Mouse (Mus musculus) CH12.LX (cell line): ENCODE results near the gene Eif2s3x. TPM values are rescaled to one million over a fixed set of nuclear protein-coding genes. Genes with fewer than 3 reads are reported as not detected.

ENCODE experiments used
- DNase-seq: peaks from one replicate; pipeline ENCODE4 v3.0.0-alpha.2; 2013; ENCODE audit errors: extremely low read depth
- H3K27ac ChIP-seq: 2 replicates; pipeline ENCODE4 v1.5.1; 2012; ENCODE audit warnings: low read depth, mild to moderate bottlenecking, control low read depth, moderate library complexity; ENCODE audit not compliant: insufficient read depth
- H3K27me3 ChIP-seq: replicated peaks from 2 replicates; pipeline ENCODE3; 2012; ENCODE audit warnings: inconsistent platforms
- H3K36me3 ChIP-seq, 2 experiments: replicated peaks in 1 of 2; 2 replicates each; pipeline versions ENCODE3 to v1.6.1; 2012; ENCODE audit warnings: inconsistent platforms in 1 of 2, low read length in 1 of 2, mild to moderate bottlenecking in 1 of 2, mixed read lengths in 1 of 2, moderate library complexity in 1 of 2; ENCODE audit not compliant: control insufficient read depth in 1 of 2, insufficient read depth in 1 of 2
- H3K4me1 ChIP-seq, 2 experiments: 2 replicates each; pipeline ENCODE4 v1.6.1; 2012; ENCODE audit warnings: inconsistent platforms in 1 of 2, moderate library complexity in 1 of 2; ENCODE audit not compliant: insufficient read depth in 2 of 2, control insufficient read depth in 1 of 2
- H3K4me2 ChIP-seq: 2 replicates; pipeline ENCODE4 v1.6.1; 2012; ENCODE audit warnings: low read depth, mild to moderate bottlenecking, control low read depth; ENCODE audit not compliant: poor library complexity, insufficient read depth, severe bottlenecking
- H3K4me3 ChIP-seq, 3 experiments: fragments of 150-350 bp in 1 of 3; sonication (generic) in 1 of 3; replicated peaks in 1 of 3; 2 replicates each; pipeline versions ENCODE3 to v1.5.1; 2011 to 2012; ENCODE audit warnings: low read depth in 2 of 3, low read length in 2 of 3, mild to moderate bottlenecking in 2 of 3, moderate library complexity in 2 of 3, control low read depth in 1 of 3, improper control_type of control experiment in 1 of 3, inconsistent platforms in 1 of 3, mixed read lengths in 1 of 3; ENCODE audit not compliant: poor library complexity in 1 of 3
- H3K79me2 ChIP-seq: replicated peaks from 2 replicates; pipeline ENCODE4 v1.6.1; 2012; ENCODE audit warnings: mild to moderate bottlenecking, moderate library complexity; ENCODE audit not compliant: control insufficient read depth, poor library complexity, insufficient read depth, severe bottlenecking; ENCODE audit errors: extremely low read depth
- H3K9ac ChIP-seq: 2 replicates; pipeline ENCODE4 v1.6.1; 2012; ENCODE audit warnings: low read depth, mild to moderate bottlenecking, control low read depth, moderate library complexity; ENCODE audit not compliant: insufficient read depth
- H3K9me3 ChIP-seq: replicated peaks from 2 replicates; pipeline ENCODE3; 2012; ENCODE audit warnings: low read length, inconsistent platforms, mixed read lengths
- BHLHE40 ChIP-seq: IDR thresholded peaks from 2 replicates; pipeline ENCODE4 v1.6.1; 2011; ENCODE audit warnings: mild to moderate bottlenecking, low read depth, low read length, improper control_type of control experiment
- CHD1 ChIP-seq: IDR thresholded peaks from 2 replicates; pipeline ENCODE4 v1.6.1; 2012; ENCODE audit warnings: low read depth, low read length, improper control_type of control experiment, inconsistent platforms
- CHD2 ChIP-seq: IDR thresholded peaks from 2 replicates; pipeline ENCODE4 v1.6.1; 2011; ENCODE audit warnings: low read length, improper control_type of control experiment
- CTCF ChIP-seq, 2 experiments: IDR thresholded peaks in 1 of 2; conservative IDR thresholded peaks in 1 of 2; 2 replicates each; pipeline ENCODE4 v1.5.1; 2011 to 2012; ENCODE audit warnings: low read depth in 2 of 2, low read length in 2 of 2, improper control_type of control experiment in 1 of 2, inconsistent platforms in 1 of 2, mild to moderate bottlenecking in 1 of 2, moderate library complexity in 1 of 2
- EP300 ChIP-seq: IDR thresholded peaks from 2 replicates; pipeline ENCODE4 v1.6.1; 2011; ENCODE audit warnings: low read length, improper control_type of control experiment
- HCFC1 ChIP-seq: IDR thresholded peaks from 2 replicates; pipeline ENCODE4 v1.6.1; 2012; ENCODE audit warnings: low read depth, mild to moderate bottlenecking, inconsistent platforms, low read length, improper control_type of control experiment
- JUN ChIP-seq: IDR thresholded peaks from 2 replicates; pipeline ENCODE4 v1.6.1; 2011; ENCODE audit warnings: low read depth, mild to moderate bottlenecking, low read length, improper control_type of control experiment, moderate library complexity; ENCODE audit not compliant: insufficient read depth
- JUND ChIP-seq: conservative IDR thresholded peaks from 2 replicates; pipeline ENCODE4 v1.6.1; 2011; ENCODE audit warnings: low read depth, low read length, improper control_type of control experiment
- KAT2A ChIP-seq: IDR thresholded peaks from 2 replicates; pipeline ENCODE4 v1.6.1; 2012; ENCODE audit warnings: low read length, improper control_type of control experiment, inconsistent platforms; ENCODE audit not compliant: insufficient replicate concordance
- MAFK ChIP-seq: IDR thresholded peaks from 2 replicates; pipeline ENCODE4 v1.6.1; 2011; ENCODE audit warnings: low read length, improper control_type of control experiment; ENCODE audit not compliant: insufficient replicate concordance
- MAX ChIP-seq: IDR thresholded peaks from 2 replicates; pipeline ENCODE4 v1.6.1; 2011; ENCODE audit warnings: low read length, improper control_type of control experiment
- NELFE ChIP-seq: IDR thresholded peaks from 2 replicates; pipeline ENCODE4 v1.6.1; 2011; ENCODE audit warnings: low read depth, low read length, improper control_type of control experiment
- NRF1 ChIP-seq: IDR thresholded peaks from 2 replicates; pipeline ENCODE4 v1.6.1; 2014; ENCODE audit warnings: low read depth, mild to moderate bottlenecking, inconsistent platforms, low read length, improper control_type of control experiment, moderate library complexity
- PAX5 ChIP-seq: IDR thresholded peaks from 2 replicates; pipeline ENCODE4 v1.6.1; 2012; ENCODE audit warnings: low read length, inconsistent platforms, mixed read lengths
- POLR2A ChIP-seq: IDR thresholded peaks from 2 replicates; pipeline ENCODE4 v1.6.1; 2011; ENCODE audit warnings: low read depth, mild to moderate bottlenecking, improper control_type of control experiment, low read length
- RAD21 ChIP-seq: IDR thresholded peaks from 2 replicates; pipeline ENCODE4 v1.6.1; 2011; ENCODE audit warnings: low read depth, mild to moderate bottlenecking, low read length, improper control_type of control experiment, moderate library complexity
- TBP ChIP-seq: conservative IDR thresholded peaks from 2 replicates; pipeline ENCODE4 v1.6.1; 2011; ENCODE audit warnings: low read depth, low read length, improper control_type of control experiment
- USF1 ChIP-seq: IDR thresholded peaks from 2 replicates; pipeline ENCODE4 v1.6.1; 2014; ENCODE audit warnings: low read depth, mild to moderate bottlenecking, inconsistent platforms, low read length, improper control_type of control experiment
- USF2 ChIP-seq: conservative IDR thresholded peaks from 2 replicates; pipeline ENCODE4 v1.6.1; 2011; ENCODE audit warnings: low read depth, low read length, improper control_type of control experiment
- ZC3H11A ChIP-seq: IDR thresholded peaks from 2 replicates; pipeline ENCODE4 v1.6.1; 2012; ENCODE audit warnings: low read depth, mild to moderate bottlenecking, inconsistent platforms, low read length, improper control_type of control experiment
- ZNF384 ChIP-seq: IDR thresholded peaks from 2 replicates; pipeline ENCODE4 v1.6.1; 2012; ENCODE audit warnings: low read depth, low read length, improper control_type of control experiment, inconsistent platforms
- dilution Hi-C: fragments of 300-500 bp; cut with MboI; formaldehyde crosslinking; loops from 2 replicates; pipeline ENCODE4 v1.14.3; 2020; ENCODE audit warnings: low sequenced_read_pairs; ENCODE audit not compliant: extremely low pct_unique_long_range_greater_than_20kb, extremely low pct_ligation_motif_present
- in situ Hi-C: fragments of 300-500 bp; cut with MboI; formaldehyde crosslinking; loops from 3 replicates; pipeline ENCODE4 v1.14.3; 2019; ENCODE audit warnings: low sequenced_read_pairs, low pct_ligation_motif_present, low pct_unique_long_range_greater_than_20kb, mixed read lengths
- polyA plus RNA-seq: library from polyadenylated mRNA; unstranded; fragments of >175 nt; gene quantifications from 2 replicates; pipeline ENCODE4 v1.2.1, GENCODE M21; 2012; ENCODE audit warnings: low read depth; ENCODE audit not compliant: insufficient read length
- total RNA-seq, 2 experiments: library from RNA; depleted of rRNA; stranded (reverse); fragments of 300-350 nt in 1 of 2; fragments of >200 nt in 1 of 2; gene quantifications; 2 replicates each; pipeline ENCODE4 v1.2.3; 2012 to 2014

Gene Eif2s3x
- total and polyA plus RNA-seq, 3 experiments, result 130 to 272 (median 244) TPM

DNA sequence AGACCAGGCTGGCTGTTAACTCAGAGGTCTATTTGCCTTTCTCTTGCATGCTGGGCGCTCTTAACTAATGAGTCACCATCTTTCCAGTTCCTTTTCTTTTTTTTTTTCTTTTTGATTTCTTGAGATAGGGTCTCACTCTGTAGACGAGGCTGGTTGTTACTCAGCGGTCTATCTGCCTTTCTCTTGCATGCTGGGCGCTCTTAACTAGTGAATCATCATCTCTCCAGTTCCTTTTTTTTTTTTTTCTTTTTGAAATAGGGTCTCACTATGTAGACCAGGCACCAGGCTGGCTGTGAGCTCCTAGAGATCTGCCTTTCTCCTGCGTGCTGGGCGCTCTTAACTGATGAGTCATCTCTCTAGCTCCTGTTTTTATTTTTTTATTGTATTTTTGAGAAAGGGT lies 43.3 kb downstream of the Eif2s3x start:
- no peak overlapping the region for H3K4me2 ChIP-seq
- H3K4me1 ChIP-seq, result no peaks in the 10 kb centered on the region
- TF ChIP-seq ZNF384 (peak; percentile 65), EP300 (no peak)
- H3K79me2 ChIP-seq, result no peaks in the 10 kb centered on the region
- in situ Hi-C loops (no loop called here), dilution Hi-C loops (no loop called here)
- no peak overlapping the region for H3K9ac ChIP-seq
- H3K9me3 ChIP-seq, result no peaks in the 10 kb centered on the region
- H3K27me3 ChIP-seq, result no peaks in the 10 kb centered on the region
- H3K4me3 ChIP-seq, result no peak overlapping the region
- no peak for DNase-seq
- H3K27ac ChIP-seq, result no peak overlapping the region
- H3K36me3 ChIP-seq, result no peaks in the 10 kb centered on the region

DNA sequence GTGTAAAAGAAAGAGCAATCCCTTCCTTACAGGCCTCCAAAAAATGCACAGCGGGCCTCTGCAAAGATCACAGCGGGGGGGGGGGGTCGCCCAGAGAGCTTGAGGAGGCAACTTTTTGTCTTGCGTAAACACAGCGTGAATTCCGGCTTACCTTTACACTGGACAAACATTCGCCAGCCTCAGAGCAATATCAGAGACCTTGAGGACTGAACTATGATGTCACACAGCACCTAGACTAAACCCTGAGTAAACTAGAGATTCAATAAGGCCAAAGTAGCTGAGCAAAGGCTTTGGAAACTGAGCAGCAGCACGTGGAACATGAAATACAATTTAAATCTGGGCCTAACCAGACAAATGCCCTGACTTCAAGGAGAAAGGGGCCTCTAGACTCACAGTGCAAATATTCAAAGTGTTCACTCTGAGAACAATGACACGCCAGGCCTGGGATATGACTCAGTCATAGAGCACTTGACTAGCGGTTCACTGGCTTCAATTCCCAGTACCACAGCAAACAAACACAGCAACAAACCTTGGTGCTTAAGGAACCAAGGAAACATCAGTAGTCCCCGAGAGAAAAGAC lies 60.3 kb downstream of the Eif2s3x start:
- TF ChIP-seq MAFK (no peak), NRF1 (no peak), MAX (no peak), POLR2A (no peak), JUND (no peak), TBP (no peak)
- TF ChIP-seq, all 38 proteins: peak for 0
- no peaks in the 10 kb centered on the region for H3K9me3 ChIP-seq
- dilution Hi-C loops (no loop called here), in situ Hi-C loops (no loop called here)
- no peak overlapping the region for H3K9ac ChIP-seq
- H3K27ac ChIP-seq, result no peak overlapping the region
- no peaks in the 10 kb centered on the region for H3K4me1 ChIP-seq
- no peaks in the 10 kb centered on the region for H3K27me3 ChIP-seq
- no peak overlapping the region for H3K4me3 ChIP-seq
- no peaks in the 10 kb centered on the region for H3K79me2 ChIP-seq
- no peak for DNase-seq
- H3K36me3 ChIP-seq, result no peaks in the 10 kb centered on the region
- H3K4me2 ChIP-seq, result no peak overlapping the region

DNA sequence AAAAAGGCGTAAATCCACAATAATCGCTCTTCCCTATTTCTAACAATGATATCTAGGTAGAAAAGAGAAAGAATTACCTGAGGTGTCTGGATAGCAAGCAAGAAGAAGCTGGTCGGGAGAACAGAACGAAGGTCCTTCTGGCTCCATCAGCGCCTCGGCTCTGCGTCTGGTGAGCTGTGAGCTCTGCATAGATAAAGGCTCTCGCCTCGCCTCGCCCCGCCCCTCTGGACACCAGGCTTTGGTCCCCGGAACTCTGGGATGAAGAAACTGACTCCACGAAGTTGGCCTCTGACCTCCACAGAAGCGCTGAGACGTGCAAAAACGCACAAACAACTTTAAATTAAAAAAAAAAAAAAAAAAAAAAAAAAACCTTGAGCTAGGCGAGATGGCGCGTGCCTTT lies 62.2 kb downstream of the Eif2s3x start:
- no peak for DNase-seq
- in situ Hi-C loops, result no loop called here
- TF ChIP-seq ZC3H11A, result no peak
- TF ChIP-seq RAD21, result no peak
- TF ChIP-seq NELFE, result no peak
- TF ChIP-seq CTCF (conservative IDR thresholded peaks at IDR 0.05 in 1 of 2, IDR thresholded peaks at IDR 0.05 in 1 of 2; ENCODE audit: low read depth in 2 of 2, low read length in 2 of 2), result no peak
- TF ChIP-seq MAFK, result no peak
- no peak for TF ChIP-seq CHD1
- TF ChIP-seq KAT2A, result no peak
- TF ChIP-seq USF2, result no peak
- no peak for TF ChIP-seq HCFC1
- no peak for TF ChIP-seq USF1
- TF ChIP-seq BHLHE40, result no peak
- no peak for TF ChIP-seq TBP
- TF ChIP-seq CHD2, result no peak
- no peak for TF ChIP-seq NRF1
- TF ChIP-seq MAX, result no peak
- no peak for TF ChIP-seq PAX5
- TF ChIP-seq JUN, result no peak
- TF ChIP-seq, all 38 proteins: peak for 0
- no peaks in the 10 kb centered on the region for H3K36me3 ChIP-seq
- H3K4me2 ChIP-seq, result no peak overlapping the region
- H3K9ac ChIP-seq, result no peak overlapping the region
- H3K4me3 ChIP-seq, result no peak overlapping the region
- H3K9me3 ChIP-seq, result no peaks in the 10 kb centered on the region
- no peaks in the 10 kb centered on the region for H3K79me2 ChIP-seq
- dilution Hi-C loops, result no loop called here
- no peak overlapping the region for H3K27ac ChIP-seq
- H3K4me1 ChIP-seq, result no peaks in the 10 kb centered on the region
- H3K27me3 ChIP-seq, result no peaks in the 10 kb centered on the region
